Mouse (Mus musculus) frontal cortex, postnatal 14 days (tissue): ENCODE results near the gene Lrrc42.

Experiments
- DNase-seq, 2 experiments: peaks; one replicate each; pipeline ENCODE4 v3.0.0; 2022; ENCODE audit warnings: low spot score in 2 of 2

The Lrrc42 gene

DNA sequence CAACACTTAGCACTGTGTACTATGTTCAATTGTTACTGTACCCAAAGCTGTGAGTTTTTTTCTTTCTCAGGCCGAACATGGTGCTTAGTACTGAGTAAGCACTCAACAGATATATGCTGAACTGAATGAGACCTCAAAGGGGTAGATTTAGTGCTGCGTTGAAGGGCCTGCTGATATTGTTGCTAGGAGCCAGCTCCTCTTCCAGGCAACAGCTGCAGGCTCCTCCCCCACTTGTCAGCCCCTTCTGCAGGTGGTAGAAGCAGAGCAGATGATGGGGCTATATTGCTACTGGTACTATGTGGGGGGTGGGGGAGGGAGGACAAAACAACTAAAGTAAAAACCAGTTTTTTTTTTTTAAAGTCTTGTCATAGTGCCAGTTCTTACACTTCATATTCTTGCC, 3.9 kb downstream of the Lrrc42 start:
- no peak for DNase-seq

DNA sequence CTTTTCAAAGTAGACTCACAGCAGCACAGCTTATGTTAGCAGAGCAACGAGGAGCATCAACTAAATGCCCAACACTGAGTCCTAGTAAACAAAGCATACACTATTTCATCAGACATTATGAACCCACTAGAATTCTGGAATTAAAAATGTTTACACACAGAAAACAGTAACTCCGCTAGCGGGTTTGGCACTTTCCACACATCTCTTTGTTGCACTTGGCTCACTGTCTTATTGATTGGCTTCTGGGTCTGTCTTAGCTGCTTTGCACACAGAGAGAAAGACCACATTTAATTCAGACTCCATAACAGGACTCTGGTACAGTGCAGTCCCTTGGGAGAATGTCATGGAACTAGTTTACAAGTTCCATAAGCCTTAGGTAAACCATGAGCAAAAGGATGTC, 5.3 kb downstream of the Lrrc42 start:
- no peak for DNase-seq

DNA sequence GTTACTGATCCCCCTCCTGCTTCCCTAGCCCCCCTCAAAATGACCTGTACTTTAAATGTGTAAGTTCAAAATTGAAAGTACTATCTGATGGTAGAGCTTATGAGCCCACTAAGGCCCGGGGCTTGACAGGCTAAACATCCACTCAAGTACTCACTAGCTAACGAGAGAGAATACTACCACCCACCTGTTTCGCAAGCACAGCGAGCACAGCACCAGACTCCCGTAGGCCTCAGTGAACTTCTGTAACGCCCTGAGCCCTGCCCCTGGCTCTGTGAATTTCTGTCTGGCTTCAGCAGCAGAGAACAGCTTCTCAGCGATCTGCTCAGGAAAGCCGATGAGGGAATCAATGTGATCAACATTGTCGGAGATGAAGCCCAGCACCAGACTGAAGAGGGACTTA, 6.2 kb downstream of the Lrrc42 start:
- no peak for DNase-seq

DNA sequence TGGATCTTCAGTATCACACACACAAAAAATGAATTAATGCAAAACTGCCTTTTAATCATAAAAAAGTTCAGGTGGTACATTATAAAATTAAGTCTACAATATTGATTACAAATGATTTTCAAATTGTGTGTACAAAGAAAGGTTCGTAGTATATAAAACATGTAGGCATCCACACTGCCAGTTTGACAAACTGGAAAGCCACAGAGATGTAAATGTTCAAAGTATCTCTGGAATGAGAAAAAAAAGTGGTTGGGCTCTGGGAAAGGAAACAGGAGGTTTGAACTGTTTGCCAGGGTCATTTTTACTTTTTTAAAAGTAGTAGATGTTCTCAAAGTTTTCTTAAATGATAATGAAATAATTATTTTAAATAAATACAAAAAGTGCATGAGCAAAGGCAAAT, 7.3 kb downstream of the Lrrc42 start:
- no peak for DNase-seq

DNA sequence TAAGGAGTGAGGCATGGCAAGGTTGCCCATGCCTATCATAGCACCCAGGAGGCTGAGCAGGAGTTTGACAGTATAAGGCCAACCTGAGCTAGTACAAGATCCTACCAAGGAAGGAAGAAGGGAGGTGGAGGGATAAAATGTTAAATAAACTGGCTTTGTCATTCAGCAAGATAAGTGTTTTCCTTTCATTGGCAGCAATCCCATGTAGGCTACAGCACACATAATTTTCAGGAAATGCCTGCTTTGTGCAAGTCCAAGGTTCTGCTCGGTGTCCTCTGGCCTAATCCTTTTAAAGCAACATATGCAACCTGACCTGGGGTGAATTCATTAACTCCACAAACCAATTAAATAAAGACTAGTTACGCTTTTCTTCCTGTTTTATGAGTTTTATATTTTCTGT, 8.0 kb downstream of the Lrrc42 start:
- no peak for DNase-seq

DNA sequence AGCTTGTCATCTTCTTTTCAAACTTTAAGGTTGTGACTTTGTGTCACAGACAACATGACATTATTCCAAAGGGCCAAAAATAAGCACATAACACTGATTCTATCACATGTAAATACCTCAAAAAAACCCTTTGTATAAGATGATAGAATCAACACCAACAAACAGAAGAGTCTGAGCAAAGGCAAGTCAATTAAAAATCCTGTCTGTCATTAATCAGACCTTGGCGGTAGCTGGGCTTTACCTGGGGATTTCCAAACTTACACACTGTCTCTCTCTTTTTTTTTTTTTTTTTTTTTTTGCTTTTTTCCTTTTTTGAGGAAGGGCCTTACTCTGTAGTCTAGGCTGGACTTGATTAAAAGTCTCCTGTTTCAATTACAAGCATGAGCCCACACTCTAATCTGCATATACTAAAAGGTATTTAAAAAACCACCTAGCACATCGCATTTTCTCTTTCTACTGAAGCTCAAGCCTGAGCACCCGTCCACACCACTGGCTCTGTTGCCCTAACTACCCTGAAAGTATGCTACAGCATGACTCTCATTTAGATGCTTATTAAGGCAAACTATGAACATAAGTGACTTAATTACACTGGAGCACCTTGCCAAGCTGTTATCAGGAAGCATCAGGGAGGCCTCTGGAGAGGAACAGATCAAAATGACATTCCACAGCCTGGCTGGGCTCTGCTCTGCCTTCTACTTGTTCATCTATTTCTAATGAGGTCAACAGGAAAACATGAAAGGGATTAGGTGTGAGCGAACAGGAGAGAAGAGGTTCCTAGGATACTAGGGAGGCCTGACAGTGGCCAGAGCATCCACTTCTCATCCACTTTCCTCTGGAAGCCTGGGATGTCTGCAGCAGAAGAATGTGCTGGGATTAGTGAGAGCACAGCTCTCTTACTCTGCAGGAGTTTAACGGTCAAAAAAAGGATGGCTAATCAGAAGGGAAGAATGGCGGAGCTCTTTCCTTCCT, 9.7 kb downstream of the Lrrc42 start:
- no peak for DNase-seq

DNA sequence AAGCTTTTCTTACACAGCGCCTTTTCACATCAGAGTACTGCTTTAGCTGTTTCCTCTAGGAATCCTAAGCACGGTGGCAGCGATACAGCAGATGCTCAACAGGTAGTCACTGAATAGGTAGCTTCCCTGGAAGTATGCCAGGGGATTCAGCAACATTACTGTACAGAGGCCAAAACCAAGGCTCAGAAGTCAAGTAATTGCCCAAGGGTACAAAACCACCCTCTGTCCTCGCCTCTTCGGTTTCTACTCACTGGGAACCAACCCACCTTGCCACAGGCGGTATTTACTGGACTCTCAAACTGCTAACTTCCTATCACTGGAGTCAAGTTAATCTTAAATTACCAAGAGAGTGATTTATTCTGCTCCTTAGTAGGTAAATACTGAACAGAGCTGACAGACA, 13.1 kb downstream of the Lrrc42 start:
- no peak for DNase-seq

DNA sequence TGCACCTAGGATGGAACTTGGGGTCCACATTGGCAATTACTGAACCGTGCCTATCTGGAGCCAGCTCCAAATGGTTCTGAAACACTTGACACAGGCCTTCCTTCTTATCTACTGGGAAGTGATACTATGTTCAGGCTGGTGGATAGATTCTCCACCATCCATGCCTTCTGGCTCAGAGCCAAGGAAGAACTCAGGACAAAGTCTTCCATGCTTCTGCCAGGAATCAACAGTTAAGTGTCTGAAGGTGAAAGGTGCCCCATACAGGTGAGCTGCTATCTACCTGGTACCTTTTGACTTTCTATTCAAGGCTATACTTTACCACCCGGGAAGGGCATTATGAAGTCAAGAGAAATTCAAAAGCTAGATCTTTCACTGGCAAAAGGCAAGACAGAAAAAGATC, 15.1 kb downstream of the Lrrc42 start:
- DNase-seq = no peak

DNA sequence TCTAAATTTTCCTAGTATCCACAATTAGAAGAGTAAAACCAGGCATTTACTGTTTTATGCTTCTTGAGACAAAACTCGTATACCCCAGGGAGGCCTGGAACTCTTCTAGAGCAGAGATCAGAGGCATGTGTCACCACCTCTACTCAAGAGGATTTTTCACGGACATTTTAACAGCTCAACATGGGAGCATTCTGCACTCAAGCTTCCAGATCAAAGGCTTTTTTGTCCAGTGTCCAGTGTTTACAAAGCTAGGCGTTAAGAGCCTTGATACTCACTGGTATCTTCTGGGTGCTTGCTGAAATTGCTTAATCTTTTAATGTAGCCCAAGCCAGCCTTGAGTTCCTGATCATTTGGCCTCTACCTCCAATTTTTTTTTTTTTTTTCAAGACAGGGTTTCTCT, 21.1 kb downstream of the Lrrc42 start:
- no peak for DNase-seq

DNA sequence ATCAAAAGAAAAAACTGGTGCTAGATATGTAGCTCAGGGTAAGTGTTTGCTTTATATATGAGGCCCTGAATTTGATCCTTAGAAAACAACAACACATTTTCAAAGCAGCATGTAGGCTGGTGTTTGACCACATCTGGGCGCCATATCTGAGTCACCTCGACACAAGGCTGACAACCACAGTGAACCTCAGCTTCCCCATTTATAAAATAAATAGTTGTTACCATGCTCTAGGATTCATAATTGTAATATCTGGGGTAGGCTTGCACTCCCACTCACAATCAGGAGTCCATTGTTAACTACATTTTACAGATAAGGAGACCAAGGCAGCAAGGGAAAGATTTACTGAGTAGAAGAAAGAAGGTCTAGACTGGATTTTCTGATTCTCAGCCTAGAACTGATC, 27.0 kb downstream of the Lrrc42 start:
- DNase-seq = no peak

DNA sequence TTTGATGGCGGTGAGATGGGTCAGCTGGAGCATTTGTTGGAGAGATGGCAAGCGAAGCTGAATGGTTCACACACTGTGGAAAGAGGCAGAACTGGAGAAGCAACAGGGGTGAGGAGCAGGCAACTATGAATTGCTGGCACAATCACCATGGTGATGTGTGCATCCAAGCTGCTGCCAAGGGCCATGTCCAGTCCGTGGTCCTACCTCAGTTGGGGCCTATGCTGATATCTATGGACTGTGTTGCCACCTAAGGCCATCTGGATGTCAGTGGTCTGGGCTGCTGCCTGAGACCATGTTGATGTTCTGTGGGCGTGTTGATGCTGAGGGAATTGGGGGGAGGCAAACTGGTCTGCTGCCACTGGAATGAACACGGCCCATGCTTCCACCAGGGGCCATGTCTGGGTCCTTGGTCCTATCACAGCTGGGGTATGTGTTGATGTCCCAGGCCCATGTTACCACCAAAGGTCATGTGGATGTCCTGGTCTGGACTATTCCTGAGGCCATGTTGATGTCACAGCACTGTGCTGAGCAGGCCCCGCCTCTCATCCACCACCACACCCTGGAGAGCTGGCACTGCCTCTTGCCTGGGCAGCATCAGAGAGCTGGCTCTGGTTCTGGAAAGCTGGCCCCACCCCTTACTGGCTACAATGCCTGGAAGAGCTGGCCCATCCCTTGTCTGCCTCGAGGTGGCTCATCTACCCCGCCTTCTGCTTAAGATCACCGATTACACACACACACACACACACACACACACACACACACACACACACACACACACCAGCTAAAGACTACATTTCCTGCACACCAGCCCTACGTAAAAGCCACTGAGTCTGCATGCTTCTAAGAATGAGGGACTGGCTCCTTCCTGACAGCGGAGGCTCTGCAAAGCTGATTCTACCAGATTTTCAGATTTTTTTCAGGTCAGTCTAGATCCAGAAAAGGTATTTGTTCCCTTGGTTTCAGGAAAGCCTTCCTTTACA, 29.8 kb downstream of the Lrrc42 start:
- no peak for DNase-seq

DNA sequence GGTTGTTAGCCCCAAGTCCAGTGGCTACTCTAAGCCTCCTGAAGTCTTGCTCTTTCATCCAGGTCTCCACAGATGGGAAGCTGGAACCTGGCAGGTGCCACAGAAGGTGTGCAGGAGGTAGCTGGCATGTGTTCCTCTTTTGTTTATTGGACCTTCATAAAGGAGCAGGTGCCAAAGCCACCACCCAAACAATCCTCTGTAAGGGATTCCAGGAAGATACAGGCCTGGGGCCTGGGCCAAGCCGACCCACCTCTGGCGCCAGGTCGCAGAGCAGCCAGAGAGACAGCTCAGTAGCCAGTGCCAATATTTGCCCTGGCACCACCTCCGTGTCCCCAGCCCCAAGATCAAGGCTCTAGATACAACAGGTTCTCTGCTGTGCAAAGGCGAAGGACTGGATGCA, 31.8 kb downstream of the Lrrc42 start:
- DNase-seq = no peak

DNA sequence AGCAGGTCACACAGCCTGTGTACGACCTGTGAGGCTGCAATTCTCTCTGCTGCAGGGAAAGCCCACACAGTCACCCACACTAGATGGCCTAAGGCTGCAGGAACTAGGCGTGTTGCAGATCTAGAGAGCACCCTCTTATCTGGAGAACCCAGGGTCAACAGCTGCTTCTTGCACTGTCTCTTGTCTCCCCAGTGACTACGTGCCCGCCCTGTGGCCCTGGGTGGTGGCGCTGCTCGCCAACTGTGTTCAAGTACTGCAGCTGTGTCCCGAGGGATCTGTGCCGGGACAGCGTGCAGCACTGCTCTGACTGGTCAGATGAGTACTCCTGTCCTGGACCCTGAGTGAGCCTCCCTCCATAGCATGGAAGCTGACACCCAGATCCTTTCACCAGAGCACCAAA, 35.8 kb downstream of the Lrrc42 start:
- DNase-seq = no peak

DNA sequence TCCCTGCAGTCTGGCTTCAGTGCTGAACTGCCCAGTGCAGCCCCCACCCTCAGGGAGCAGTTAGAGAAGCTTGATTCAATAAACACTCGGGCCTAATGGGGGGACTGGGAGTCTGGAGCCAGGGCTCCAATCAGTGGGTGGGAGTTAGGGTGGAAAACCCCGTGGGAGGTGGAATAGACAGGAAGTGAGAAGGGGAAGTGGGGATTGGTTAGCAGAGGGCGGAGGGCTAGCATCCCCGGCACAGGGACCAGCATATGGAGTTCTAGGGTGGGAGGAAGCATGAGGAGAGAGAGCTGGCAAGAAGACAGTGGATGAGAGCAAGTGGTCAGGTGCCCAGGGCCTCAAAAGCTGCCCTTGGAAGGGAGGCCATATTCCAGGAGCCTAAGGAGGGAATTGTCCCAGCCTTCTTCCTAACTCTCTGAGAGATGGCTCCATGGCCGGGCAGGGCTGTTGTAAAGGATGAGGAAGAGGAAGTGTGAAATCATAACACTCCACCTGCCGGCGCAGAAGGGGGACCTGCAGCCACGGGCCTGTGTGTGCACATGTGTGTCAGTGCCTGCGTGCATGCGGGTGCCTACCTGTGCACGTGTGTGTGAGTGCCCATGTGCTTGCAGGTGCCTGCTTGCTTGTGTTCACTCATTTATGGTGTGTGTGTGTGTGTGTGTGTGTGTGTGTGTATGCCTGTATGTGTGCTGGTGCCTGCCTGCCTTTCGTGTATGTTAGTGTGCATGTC, 39.9 kb downstream of the Lrrc42 start:
- no peak for DNase-seq

DNA sequence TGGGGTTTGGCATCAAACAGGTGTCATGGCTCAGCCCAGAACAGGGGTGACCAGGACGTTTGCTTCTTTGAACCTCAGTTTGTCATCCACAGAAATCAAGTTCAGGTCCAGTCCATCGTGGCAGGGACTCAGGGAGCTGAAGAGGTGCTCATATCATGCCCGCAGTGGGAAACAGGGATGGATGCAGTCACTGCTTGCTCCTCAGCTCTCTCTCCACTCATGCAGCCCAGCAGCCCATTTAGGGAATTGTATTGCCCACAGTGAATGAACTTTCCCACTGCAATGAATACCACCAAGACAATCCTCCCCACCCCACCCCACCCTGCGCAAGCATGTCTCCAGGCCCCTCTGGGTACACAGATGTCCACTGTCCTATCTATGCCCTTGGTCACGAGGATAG, 41.4 kb downstream of the Lrrc42 start:
- DNase-seq = no peak

DNA sequence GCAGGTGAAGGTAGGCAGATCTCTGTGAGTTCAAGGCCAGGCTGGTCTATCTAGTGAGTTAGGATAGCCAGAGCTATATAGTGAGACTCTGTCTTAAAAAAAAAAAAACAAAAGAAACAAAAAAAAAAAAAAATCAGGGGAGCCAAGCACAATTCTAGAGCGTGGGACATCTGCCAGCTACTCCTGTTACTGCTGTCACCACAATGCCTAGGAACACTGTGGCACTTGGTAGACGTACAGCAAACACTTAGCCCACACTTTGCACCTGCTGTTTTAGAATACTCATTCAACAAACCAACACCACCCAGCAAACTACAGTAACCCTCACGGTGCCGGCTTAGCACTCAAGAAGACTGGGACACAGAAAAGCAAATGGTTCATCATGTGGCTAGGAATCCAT, 41.9 kb downstream of the Lrrc42 start:
- no peak for DNase-seq

DNA sequence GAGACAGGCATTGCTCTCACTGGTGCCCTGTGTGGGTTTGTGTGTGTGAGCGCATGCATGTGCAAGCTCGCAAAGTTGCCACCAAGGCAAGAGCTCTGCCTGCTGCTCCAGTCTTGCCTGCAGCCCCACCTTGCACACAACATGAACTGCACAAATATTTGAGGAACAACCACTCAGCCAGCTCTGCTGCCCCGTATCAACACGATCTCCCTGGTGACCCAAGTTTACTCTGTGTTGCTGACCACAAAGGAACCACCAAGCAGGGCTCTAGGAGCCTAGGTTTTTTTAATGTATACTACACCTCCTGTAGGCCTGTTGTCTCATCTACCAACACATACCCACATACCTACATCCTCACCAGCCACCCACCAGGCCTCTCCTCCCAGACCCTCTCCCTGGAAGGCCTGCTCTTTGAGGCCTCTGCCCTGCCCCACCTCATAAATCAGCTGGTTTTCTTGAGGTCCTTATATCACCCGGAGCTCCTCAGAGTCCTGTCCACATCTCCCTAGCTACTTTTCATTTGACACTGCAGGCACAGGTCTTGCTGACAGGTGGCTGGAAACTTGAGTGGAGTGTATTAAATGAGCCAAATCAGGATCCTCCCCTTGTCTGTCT, 42.7 kb downstream of the Lrrc42 start:
- DNase-seq = no peak

DNA sequence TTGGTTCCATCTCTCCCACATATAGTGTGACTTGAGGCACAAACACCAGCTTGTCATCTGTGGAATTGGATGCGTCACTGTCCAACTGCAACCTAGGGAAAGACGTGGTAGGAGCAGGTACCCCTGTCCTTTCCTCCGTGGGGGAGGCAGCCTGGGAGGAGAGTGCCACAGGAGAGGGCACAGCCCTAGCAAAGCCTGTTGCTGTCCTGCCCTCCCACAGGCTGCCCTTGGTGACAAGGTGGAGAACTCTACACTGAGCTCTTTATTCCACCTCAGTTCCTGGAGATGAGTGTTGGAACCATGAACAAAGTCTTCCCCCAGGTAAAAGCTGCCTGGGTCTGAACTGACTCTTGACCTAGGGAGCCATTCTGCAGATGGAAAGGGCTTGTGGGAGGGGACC, 44.5 kb downstream of the Lrrc42 start, which contains the start of gene Ldlrad1:
Gene Ldlrad1 (plus strand): TSS at position 301 of the 400 bp plus-strand sequence.
- DNase-seq = no peak

DNA sequence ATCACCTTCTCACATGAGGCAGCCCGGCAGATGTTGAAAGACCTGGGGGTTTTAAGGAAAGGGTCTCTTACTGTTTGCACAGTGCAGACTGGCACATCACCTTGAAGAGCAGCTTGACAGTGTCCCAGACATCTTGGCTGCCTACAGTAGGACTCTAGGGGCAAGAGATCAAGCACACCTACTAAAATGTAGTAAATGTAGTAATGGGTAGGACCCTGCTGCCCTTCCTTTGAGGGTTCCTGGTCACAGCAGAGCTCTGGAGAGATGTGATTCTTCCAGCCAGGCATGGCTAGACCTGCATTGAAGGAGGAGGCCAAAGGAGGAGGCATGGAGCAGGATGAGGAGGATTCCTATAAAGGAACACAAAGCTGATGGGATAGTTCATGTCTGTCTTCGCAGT, 46.3 kb downstream of the Lrrc42 start:
- no peak for DNase-seq

DNA sequence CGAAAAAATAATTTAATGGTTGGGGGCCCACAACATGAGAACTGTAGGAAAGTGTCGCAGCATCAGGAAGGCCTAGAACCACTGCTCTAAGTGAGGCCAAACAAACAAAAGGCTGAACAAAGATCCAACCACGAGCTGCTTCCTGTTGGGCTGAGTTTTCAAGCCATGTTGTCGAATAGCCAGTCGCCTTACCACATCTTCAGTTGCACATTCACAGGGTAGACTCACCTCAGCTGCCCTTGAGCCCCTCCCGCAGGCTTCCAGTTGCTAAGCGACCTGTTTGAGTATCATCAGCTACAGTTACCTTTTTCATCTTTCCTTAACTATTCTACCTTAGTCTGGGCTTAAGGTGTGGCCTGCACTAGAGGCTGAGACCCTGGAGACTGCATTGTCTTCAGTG, 50.3 kb downstream of the Lrrc42 start:
- no peak for DNase-seq

DNA sequence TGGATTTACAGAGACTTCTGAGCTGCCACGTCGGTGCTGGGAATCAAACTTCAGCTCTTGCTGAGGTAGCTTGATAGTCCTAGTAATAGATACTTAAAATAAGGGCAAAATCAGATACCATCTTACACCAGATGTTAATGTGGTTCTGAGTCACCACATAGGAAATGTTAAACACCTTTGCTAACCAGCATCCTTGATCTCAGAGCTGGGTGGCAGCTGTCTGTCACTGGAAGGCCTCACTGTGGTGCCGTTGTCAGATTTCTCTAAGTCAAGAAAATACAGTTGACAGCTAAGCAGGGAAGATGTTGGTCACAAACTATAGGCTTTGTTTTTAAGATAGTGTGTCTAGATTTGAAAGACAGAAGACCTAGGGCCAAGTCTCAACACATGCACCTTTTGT, 51.6 kb downstream of the Lrrc42 start:
- no peak for DNase-seq
